Mouse (Mus musculus): Measurements from ENCODE around the gene Fads2. TPM values are rescaled to one million over a fixed set of nuclear protein-coding genes. Genes with fewer than 3 reads are reported as not detected.

Gene Fads2
- polyA plus RNA-seq, 1 experiment = 91.5 TPM

DNA sequence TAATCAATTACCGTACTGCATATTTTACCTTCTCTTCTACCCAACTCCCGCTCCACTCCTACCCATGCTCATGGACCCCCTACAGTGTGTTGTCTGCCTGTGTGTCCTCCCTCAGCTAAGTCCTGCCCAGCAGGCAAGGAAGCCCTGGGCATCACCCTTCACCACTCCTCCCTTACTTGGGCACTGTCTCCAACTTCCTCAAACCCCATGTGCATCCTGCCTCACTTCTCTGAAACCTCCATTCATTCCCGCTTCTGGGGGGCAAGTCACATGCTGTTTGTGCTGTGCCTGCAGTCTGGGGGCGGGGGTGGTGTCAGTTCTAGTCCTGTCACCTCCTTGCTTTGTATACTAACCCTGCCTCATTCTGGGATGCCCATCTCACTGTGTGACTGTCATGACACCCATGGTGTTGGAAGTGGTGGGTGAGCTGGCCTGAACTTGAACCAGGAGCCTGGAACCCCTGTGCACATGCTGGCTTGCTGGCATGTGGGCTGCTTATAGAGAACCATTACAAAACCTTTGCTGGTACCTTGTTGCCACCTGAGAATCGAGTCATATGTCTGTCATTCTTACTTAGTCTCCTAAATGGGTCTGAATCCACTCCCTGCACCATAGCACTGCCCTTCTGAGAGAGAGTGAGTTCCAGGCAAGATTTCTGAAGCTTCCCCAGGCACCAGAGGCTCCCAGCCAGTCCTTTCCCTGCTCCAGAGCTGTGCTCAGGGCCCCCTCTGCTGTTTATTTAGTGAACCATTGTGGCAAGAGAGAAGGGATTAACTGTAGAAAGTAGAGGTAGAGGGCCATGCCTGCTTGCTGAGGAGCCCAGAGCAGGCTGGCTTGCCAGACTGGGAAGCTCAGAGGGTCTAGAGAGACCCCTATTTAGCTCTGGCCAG lies 78.9 kb downstream of the Fads2 start:
- no peak overlapping the region for H3K27ac ChIP-seq (ENCODE audit: control insufficient read depth, insufficient read depth, low read depth, low read length)
- H3K4me1 ChIP-seq (ENCODE audit: control insufficient read depth, insufficient read depth, low read length) = peaks cover 12% of the 10 kb centered on the region
- no peak overlapping the region for H3K4me3 ChIP-seq (ENCODE audit: control insufficient read depth, low read depth, low read length)
- no peaks in the 10 kb centered on the region for H3K36me3 ChIP-seq (ENCODE audit: control insufficient read depth, insufficient read depth, low read length)
- no peak for TF ChIP-seq POLR2A (IDR thresholded peaks at IDR 0.05; ENCODE audit: control insufficient read depth, low read depth, low read length)
- 0 out of 2 replicates have a peak, but pooled peaks have one; percentile 11 for TF ChIP-seq CTCF (IDR thresholded peaks at IDR 0.05; ENCODE audit: control insufficient read depth, insufficient read depth, insufficient replicate concordance, low read depth, low read length)
- H3K27me3 ChIP-seq (ENCODE audit: control insufficient read depth, insufficient read depth, low read length) = no peaks in the 10 kb centered on the region

DNA sequence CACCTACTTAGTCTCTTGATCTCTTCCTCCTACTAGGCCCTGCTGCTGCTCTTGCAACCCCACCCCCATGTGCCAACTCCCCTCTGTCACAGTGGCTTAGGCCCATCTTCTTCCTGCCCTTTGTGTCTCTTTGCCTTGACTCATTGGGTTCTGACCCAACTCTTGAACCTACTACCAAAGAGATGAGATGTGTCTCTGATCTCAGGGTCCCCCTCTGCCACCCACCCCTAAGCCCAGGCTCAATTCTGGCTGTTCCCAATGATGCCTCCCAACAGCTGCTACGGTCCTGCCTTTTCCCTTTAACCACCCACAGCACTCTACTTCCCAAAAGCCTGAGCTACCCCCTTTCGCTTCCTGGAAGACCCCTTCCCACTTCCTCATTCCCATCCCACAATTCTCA lies 79.6 kb downstream of the Fads2 start:
- H3K4me3 ChIP-seq (ENCODE audit: control insufficient read depth, low read depth, low read length) = no peak overlapping the region
- TF ChIP-seq CTCF (IDR thresholded peaks at IDR 0.05; ENCODE audit: control insufficient read depth, insufficient read depth, insufficient replicate concordance, low read depth, low read length) (no peak), POLR2A (IDR thresholded peaks at IDR 0.05; ENCODE audit: control insufficient read depth, low read depth, low read length) (no peak)
- H3K27me3 ChIP-seq (ENCODE audit: control insufficient read depth, insufficient read depth, low read length) = no peaks in the 10 kb centered on the region
- H3K27ac ChIP-seq (ENCODE audit: control insufficient read depth, insufficient read depth, low read depth, low read length) = no peak overlapping the region
- peaks cover 14% of the 10 kb centered on the region for H3K4me1 ChIP-seq (ENCODE audit: control insufficient read depth, insufficient read depth, low read length)
- no peaks in the 10 kb centered on the region for H3K36me3 ChIP-seq (ENCODE audit: control insufficient read depth, insufficient read depth, low read length)

DNA sequence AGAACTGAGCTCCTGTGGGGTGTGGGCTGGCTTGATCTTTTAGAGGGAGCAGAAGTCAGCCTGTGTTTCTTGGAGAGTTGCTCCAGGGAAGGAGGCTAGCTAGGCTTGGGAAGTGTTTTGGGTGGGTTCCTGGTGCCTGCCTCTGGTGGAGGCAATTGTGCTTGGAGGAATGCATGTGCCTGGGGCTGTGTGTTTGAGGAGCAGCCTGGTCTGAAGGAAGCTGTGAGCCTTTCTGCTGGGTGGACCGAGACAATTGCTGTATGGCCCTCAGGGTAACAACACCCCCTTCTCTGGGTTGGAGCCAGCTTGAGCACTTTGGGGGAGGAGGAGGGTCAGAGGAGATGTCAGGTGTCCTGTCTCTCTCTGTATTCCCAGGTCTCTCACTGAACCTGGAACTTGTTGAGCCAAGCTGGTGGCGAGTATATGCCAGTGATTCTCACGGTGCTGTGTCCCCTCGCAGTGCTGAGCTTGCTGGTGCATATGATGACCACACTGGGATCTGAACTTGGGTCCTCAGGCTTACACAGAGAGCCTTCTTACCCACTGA lies 82.3 kb downstream of the Fads2 start:
- no peaks in the 10 kb centered on the region for H3K27me3 ChIP-seq (ENCODE audit: control insufficient read depth, insufficient read depth, low read length)
- peaks cover 12% of the 10 kb centered on the region for H3K4me1 ChIP-seq (ENCODE audit: control insufficient read depth, insufficient read depth, low read length)
- H3K36me3 ChIP-seq (ENCODE audit: control insufficient read depth, insufficient read depth, low read length) = no peaks in the 10 kb centered on the region
- no peak overlapping the region for H3K27ac ChIP-seq (ENCODE audit: control insufficient read depth, insufficient read depth, low read depth, low read length)
- no peak overlapping the region; the same call in 1 of the 2 replicates for H3K4me3 ChIP-seq (ENCODE audit: control insufficient read depth, low read depth, low read length)
- TF ChIP-seq POLR2A (IDR thresholded peaks at IDR 0.05; ENCODE audit: control insufficient read depth, low read depth, low read length) (no peak), CTCF (IDR thresholded peaks at IDR 0.05; ENCODE audit: control insufficient read depth, insufficient read depth, insufficient replicate concordance, low read depth, low read length) (no peak)

GRCm38 (mm10) chr19:10018527-10018818 lies 83.1 kb downstream of the Fads2 start:
- Histone ChIP-seq H3K4me1 (ENCODE audit: control insufficient read depth, insufficient read depth, low read length) (peaks cover 10% of the 10 kb centered on the region), H3K27me3 (ENCODE audit: control insufficient read depth, insufficient read depth, low read length) (no peaks in the 10 kb centered on the region), H3K4me3 (ENCODE audit: control insufficient read depth, low read depth, low read length) (peak overlapping the region; percentile 60), H3K27ac (ENCODE audit: control insufficient read depth, insufficient read depth, low read depth, low read length) (no peak overlapping the region), H3K36me3 (ENCODE audit: control insufficient read depth, insufficient read depth, low read length) (no peaks in the 10 kb centered on the region)
- TF ChIP-seq POLR2A (IDR thresholded peaks at IDR 0.05; ENCODE audit: control insufficient read depth, low read depth, low read length) = no peak
- TF ChIP-seq CTCF (IDR thresholded peaks at IDR 0.05; ENCODE audit: control insufficient read depth, insufficient read depth, insufficient replicate concordance, low read depth, low read length) = no peak

GRCm38 (mm10) chr19:10017637-10018526 lies 83.7 kb downstream of the Fads2 start:
- TF ChIP-seq CTCF (IDR thresholded peaks at IDR 0.05; ENCODE audit: control insufficient read depth, insufficient read depth, insufficient replicate concordance, low read depth, low read length) (no peak), POLR2A (IDR thresholded peaks at IDR 0.05; ENCODE audit: control insufficient read depth, low read depth, low read length) (peak; percentile 16; the same call in 1 of the 2 replicates)
- Histone ChIP-seq H3K36me3 (ENCODE audit: control insufficient read depth, insufficient read depth, low read length) (no peaks in the 10 kb centered on the region), H3K27me3 (ENCODE audit: control insufficient read depth, insufficient read depth, low read length) (no peaks in the 10 kb centered on the region), H3K4me3 (ENCODE audit: control insufficient read depth, low read depth, low read length) (peak overlapping the region; percentile 60), H3K4me1 (ENCODE audit: control insufficient read depth, insufficient read depth, low read length) (peaks cover 12% of the 10 kb centered on the region), H3K27ac (ENCODE audit: control insufficient read depth, insufficient read depth, low read depth, low read length) (no peak overlapping the region)

DNA sequence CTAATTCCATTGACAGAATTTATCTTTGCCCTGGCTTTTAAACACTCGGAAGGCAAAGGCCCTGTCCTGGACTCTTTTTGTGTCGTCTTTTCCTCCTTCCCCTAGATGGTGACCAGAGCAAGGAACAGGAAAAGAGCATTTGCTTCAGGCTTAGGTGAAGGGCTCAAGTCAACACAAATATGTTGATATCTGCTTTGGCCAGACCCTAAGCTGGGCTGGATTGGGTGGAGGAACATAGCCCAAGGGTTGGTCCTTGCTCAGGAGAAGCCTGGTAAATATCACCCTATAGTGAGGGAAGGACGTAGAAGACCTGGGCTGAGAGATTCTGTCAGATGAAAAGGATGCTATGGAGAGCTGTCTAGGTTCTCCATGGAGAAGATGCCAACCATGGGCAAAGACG lies 85.4 kb downstream of the Fads2 start:
- no peak overlapping the region for H3K4me3 ChIP-seq (ENCODE audit: control insufficient read depth, low read depth, low read length)
- no peaks in the 10 kb centered on the region for H3K36me3 ChIP-seq (ENCODE audit: control insufficient read depth, insufficient read depth, low read length)
- H3K4me1 ChIP-seq (ENCODE audit: control insufficient read depth, insufficient read depth, low read length) = peaks cover 14% of the 10 kb centered on the region
- H3K27ac ChIP-seq (ENCODE audit: control insufficient read depth, insufficient read depth, low read depth, low read length) = no peak overlapping the region
- no peaks in the 10 kb centered on the region for H3K27me3 ChIP-seq (ENCODE audit: control insufficient read depth, insufficient read depth, low read length)
- no peak for TF ChIP-seq POLR2A (IDR thresholded peaks at IDR 0.05; ENCODE audit: control insufficient read depth, low read depth, low read length)
- TF ChIP-seq CTCF (IDR thresholded peaks at IDR 0.05; ENCODE audit: control insufficient read depth, insufficient read depth, insufficient replicate concordance, low read depth, low read length) = no peak

DNA sequence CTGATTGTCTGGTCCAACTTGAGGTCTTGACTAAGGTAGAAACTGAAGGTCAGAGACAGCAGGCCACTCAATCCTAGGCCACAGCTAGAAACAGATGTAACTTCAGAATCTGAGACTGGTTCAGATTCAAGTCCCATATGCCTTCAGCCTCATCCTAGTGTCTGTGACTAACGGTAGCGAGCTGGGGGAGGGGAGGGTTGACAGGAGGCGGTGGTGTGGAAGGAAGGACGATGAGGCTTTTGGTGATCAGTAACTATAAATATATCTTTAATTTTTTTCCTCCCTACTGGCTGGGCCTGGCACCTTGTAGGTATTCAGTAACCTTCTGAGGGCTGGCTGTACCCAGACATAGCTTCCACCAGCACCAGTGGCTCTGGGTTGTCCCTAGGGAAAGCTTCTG lies 86.1 kb downstream of the Fads2 start:
- TF ChIP-seq CTCF (IDR thresholded peaks at IDR 0.05; ENCODE audit: control insufficient read depth, insufficient read depth, insufficient replicate concordance, low read depth, low read length) (no peak), POLR2A (IDR thresholded peaks at IDR 0.05; ENCODE audit: control insufficient read depth, low read depth, low read length) (no peak)
- Histone ChIP-seq H3K4me3 (ENCODE audit: control insufficient read depth, low read depth, low read length) (no peak overlapping the region), H3K27me3 (ENCODE audit: control insufficient read depth, insufficient read depth, low read length) (no peaks in the 10 kb centered on the region), H3K36me3 (ENCODE audit: control insufficient read depth, insufficient read depth, low read length) (no peaks in the 10 kb centered on the region), H3K27ac (ENCODE audit: control insufficient read depth, insufficient read depth, low read depth, low read length) (no peak overlapping the region), H3K4me1 (ENCODE audit: control insufficient read depth, insufficient read depth, low read length) (peaks cover 14% of the 10 kb centered on the region)

Measured in testis, adult 2 months (tissue).